Mouse (Mus musculus): ENCODE results near the gene Phb. TPM values are rescaled to one million over a fixed set of nuclear protein-coding genes. Genes with fewer than 3 reads are reported as not detected.

Phb gene
- polyA plus RNA-seq, 1 experiment, result 62.5 TPM

DNA sequence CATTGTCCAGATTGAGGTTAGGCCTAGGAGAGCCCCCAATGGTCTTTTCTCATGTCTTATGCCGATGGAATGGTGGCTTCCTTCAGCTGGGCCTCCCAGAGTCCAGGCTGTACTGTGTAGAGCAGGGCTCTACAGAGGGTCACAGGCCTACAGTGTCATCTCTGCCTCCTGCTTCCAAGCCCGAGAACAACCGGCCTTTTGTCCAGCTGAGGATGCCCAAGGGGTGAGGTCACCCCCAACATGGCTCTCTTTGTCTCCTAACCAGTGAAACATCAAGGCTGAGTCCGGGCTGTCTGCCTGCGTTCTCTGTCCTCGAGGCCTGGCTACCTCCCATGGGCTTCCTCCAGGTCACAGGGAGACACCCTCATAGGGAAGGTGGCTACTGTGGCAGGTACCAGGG is 34.3 kb upstream of the Phb start:
- no peaks in the 10 kb centered on the region for H3K4me1 ChIP-seq (ENCODE audit: control insufficient read depth, insufficient read depth, low read length)
- 73% methylated on average over 6 of the region's 6 CpGs for WGBS
- H3K4me3 ChIP-seq (replicated peaks; ENCODE audit: extremely low read depth, low read depth, low read length), result no peak overlapping the region
- TF ChIP-seq CTCF (IDR thresholded peaks at IDR 0.05; ENCODE audit: insufficient read depth, low read length) (no peak), POLR2A (IDR thresholded peaks at IDR 0.05; ENCODE audit: borderline replicate concordance, extremely low read depth, low read depth, low read length) (no peak)
- DNase-seq, result no peak

DNA sequence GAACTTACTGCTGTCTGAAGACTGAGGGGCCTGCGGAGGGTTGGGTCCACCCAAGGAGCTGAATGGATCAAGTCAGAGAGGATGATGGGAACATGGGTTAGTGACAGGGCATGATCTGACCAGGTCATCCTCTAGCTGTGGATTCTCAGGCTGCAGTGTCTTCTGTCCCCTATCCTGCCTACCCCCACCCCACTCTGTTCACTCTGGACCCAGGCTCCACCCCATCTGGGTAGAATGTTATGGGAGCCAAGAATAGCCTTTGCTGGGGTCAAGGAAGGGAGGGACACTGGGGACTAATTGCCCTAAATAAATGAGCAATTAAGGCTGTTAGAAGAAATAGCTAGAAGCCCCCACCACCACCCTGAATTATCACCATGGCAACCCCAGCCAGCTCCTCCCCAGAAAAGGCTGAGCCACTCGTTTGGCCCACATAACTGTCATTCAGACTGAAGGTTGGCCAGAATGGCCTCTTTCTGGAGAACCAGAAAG is 33.2 kb upstream of the Phb start:
- TF ChIP-seq CTCF (IDR thresholded peaks at IDR 0.05; ENCODE audit: insufficient read depth, low read length), result no peak
- no peak for TF ChIP-seq POLR2A (IDR thresholded peaks at IDR 0.05; ENCODE audit: borderline replicate concordance, extremely low read depth, low read depth, low read length)
- 74% methylated on average over 2 of the region's 2 CpGs for WGBS
- DNase-seq, result no peak
- Histone ChIP-seq H3K4me1 (ENCODE audit: control insufficient read depth, insufficient read depth, low read length) (no peaks in the 10 kb centered on the region), H3K4me3 (replicated peaks; ENCODE audit: extremely low read depth, low read depth, low read length) (no peak overlapping the region)

DNA sequence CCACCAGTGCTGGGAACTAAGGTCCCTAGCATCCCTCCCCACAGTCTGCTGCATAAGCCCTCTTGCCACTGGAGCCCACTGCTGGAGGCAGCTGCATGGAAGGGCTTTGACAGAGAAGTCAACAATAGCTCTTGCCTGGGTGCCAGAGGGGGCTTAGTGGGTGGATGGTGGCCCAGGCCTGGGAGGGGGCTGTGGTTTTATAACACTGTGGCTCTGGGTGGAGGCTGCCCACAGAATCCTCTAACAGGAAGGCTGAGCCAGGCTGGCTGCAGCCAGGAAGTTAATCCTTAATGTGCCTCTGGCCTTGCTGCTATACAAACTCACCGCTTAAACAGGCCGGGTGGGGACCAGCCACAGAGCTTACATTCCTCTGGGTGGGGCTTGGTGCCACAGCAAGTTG is 31.7 kb upstream of the Phb start:
- no peak overlapping the region for H3K4me3 ChIP-seq (replicated peaks; ENCODE audit: extremely low read depth, low read depth, low read length)
- TF ChIP-seq CTCF (IDR thresholded peaks at IDR 0.05; ENCODE audit: insufficient read depth, low read length) (no peak), POLR2A (IDR thresholded peaks at IDR 0.05; ENCODE audit: borderline replicate concordance, extremely low read depth, low read depth, low read length) (no peak)
- 16% methylated on average over 2 of the region's 2 CpGs for WGBS
- no peaks in the 10 kb centered on the region for H3K4me1 ChIP-seq (ENCODE audit: control insufficient read depth, insufficient read depth, low read length)
- DNase-seq, result no peak

DNA sequence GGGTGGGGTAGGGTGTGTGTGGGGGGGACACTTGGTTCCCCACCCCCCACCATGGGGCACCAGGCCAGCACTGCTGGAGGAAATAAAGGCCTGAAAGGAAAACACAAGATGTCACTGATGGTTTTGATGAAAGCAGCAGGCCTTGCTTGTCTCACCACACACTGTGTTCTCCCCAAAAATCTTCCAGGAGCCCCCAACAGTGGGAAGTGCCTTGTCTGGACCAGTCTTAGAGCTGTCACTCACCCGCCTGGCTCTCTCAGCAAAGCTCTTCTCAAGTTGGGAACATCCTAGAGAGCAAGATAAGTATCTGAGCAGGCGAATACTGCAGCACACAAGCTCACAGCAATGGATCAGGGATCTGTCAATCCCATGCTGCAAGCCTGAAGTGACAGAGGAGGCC is 26.0 kb upstream of the Phb start:
- Histone ChIP-seq H3K4me3 (replicated peaks; ENCODE audit: extremely low read depth, low read depth, low read length) (no peak overlapping the region), H3K4me1 (ENCODE audit: control insufficient read depth, insufficient read depth, low read length) (no peaks in the 10 kb centered on the region)
- no peak for TF ChIP-seq POLR2A (IDR thresholded peaks at IDR 0.05; ENCODE audit: borderline replicate concordance, extremely low read depth, low read depth, low read length)
- no peak for TF ChIP-seq CTCF (IDR thresholded peaks at IDR 0.05; ENCODE audit: insufficient read depth, low read length)
- no peak for DNase-seq
- WGBS, result 69% methylated on average over 2 of the region's 2 CpGs

DNA sequence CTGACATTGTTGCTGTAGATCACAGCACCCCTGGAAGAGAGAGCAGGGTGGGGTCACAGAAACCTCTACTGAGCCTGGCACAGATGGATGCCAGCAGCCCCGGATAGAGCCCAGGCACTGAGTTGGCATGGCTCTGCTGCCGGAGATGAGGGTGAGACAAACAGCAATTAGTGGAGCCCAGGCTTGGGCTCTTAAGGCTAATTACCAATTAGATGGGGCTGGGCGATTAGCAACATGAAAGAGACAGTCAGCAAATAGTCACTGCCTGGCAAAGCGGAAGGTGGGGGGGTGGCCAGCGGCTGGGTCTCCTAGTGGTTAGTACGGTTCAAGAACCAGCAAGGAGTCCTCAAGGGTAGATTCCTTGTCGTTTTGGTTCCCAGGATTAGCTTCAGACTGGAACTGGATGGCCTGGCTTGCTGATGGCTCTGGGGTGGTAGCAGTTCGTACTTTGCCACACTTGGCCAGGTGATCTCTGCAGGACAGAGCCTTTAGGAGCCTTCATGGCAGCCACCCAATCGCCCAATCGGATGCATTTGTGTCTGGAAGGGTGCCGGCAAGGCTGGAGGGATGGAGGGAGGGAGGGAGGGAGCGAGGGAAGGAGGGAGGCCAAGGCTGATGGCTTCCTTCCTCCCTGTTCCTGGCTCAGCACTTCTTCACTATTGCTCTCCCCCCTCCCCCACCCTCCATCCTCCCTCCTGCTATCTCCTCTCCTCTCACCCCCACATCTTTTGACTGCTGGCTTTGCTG is 24.1 kb upstream of the Phb start:
- H3K4me1 ChIP-seq (ENCODE audit: control insufficient read depth, insufficient read depth, low read length), result no peaks in the 10 kb centered on the region
- TF ChIP-seq POLR2A (IDR thresholded peaks at IDR 0.05; ENCODE audit: borderline replicate concordance, extremely low read depth, low read depth, low read length) (no peak), CTCF (IDR thresholded peaks at IDR 0.05; ENCODE audit: insufficient read depth, low read length) (no peak)
- no peak overlapping the region for H3K4me3 ChIP-seq (replicated peaks; ENCODE audit: extremely low read depth, low read depth, low read length)
- WGBS, result 45% methylated on average over 12 of the region's 12 CpGs
- no peak for DNase-seq

DNA sequence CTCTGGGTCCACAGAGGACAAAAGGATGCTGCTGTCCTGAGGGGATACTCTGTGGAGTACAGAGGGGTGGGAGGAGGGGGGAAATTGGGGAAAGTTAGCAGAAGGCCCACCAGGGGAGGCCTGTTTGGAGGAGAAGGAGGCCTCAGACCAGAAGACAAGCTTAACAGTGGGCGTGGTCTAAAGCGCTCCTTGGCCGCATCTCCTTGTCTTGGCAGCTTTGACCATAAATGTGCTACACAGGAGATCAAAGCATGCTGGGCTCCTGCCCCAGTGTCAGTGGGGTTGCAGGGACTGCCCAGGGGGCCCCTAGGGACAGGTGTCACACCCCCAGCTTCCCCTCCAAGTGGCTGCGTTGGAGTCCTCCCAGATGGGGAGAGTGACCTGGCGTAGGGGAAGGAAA is 22.9 kb upstream of the Phb start:
- no peak overlapping the region for H3K4me3 ChIP-seq (replicated peaks; ENCODE audit: extremely low read depth, low read depth, low read length)
- no peaks in the 10 kb centered on the region for H3K4me1 ChIP-seq (ENCODE audit: control insufficient read depth, insufficient read depth, low read length)
- DNase-seq, result no peak
- TF ChIP-seq POLR2A (IDR thresholded peaks at IDR 0.05; ENCODE audit: borderline replicate concordance, extremely low read depth, low read depth, low read length) (no peak), CTCF (IDR thresholded peaks at IDR 0.05; ENCODE audit: insufficient read depth, low read length) (no peak)
- 43% methylated on average over 5 of the region's 5 CpGs for WGBS

DNA sequence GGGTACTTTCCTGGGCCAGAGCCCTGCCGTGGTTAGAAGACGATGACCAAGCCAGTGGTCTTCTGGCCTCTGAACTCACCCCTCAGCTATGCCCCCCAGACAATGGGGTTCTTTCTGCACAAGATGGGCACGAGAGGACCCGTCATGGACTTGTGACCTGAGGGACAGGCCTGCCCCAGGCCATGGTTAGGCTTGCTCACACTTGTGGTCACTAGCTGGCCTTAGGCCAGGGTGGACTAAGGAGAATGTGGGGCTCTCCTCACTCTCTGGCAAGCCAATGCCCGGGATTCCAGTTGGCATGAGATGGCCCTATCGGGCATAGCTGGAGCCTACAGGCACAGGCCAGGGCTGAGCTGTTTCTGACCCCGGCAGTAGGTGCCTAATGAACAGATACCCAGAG is 22.4 kb upstream of the Phb start:
- Histone ChIP-seq H3K4me1 (ENCODE audit: control insufficient read depth, insufficient read depth, low read length) (no peaks in the 10 kb centered on the region), H3K4me3 (replicated peaks; ENCODE audit: extremely low read depth, low read depth, low read length) (no peak overlapping the region)
- DNase-seq, result no peak
- 78% methylated on average over 7 of the region's 7 CpGs for WGBS
- TF ChIP-seq POLR2A (IDR thresholded peaks at IDR 0.05; ENCODE audit: borderline replicate concordance, extremely low read depth, low read depth, low read length) (no peak), CTCF (IDR thresholded peaks at IDR 0.05; ENCODE audit: insufficient read depth, low read length) (no peak)

DNA sequence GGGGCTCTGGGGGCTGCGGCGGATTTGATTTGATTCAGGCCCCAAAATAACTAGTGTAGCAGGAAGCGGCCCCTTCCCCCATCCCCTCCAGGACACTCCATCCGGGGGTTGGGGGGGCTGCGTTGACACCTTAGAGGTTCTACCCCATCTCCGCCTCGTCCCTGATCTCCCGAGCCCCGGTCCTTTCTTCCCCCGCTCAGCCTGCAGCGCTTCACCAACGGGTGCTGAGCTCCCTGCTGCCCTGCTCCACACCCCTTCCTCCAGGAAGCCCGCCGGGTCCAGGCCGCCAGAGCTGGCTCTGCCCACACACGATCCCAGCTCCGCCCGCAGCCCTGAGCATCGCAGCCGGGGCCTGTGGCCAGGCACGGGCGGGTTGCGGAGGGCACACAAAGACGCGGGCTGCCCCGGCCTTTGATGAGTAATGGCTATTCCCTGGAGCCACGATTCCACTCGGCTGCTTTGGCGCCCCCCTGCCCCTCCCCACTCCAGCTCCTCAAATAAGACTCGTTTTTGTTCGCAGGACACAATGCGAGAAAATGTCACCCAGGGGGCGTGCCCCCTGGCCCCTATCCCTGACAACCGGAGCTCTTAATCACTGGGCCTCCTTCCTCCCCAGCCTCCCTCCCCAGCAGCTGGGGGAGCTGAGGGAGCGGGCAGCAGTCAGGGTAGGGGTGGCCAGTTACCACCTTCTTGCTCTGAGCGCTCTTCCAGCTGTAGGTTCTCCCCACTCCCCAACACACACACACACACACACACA is 21.2 kb upstream of the Phb start:
- WGBS, result 7% methylated on average over 36 of the region's 36 CpGs
- DNase-seq, result no peak
- Histone ChIP-seq H3K4me1 (ENCODE audit: control insufficient read depth, insufficient read depth, low read length) (no peaks in the 10 kb centered on the region), H3K4me3 (replicated peaks; ENCODE audit: extremely low read depth, low read depth, low read length) (no peak overlapping the region)
- no peak for TF ChIP-seq CTCF (IDR thresholded peaks at IDR 0.05; ENCODE audit: insufficient read depth, low read length)
- TF ChIP-seq POLR2A (IDR thresholded peaks at IDR 0.05; ENCODE audit: borderline replicate concordance, extremely low read depth, low read depth, low read length), result no peak

DNA sequence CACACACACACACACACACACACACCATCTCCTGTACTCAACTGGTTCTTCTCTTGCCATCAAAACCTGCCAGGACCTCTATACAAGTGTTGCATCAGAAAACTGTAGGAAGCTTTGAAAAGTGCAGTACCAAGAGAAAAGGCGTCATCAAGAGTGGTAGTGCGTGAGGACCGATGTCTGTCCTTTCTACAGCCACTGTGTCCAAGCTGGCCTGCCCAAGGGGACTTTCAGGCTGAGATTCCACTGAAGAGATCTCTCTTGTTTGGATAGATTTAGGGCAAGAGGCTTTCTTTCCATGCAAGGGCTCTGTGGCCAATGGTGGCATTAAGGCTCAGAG is 20.6 kb upstream of the Phb start:
- Histone ChIP-seq H3K4me3 (replicated peaks; ENCODE audit: extremely low read depth, low read depth, low read length) (no peak overlapping the region), H3K4me1 (ENCODE audit: control insufficient read depth, insufficient read depth, low read length) (no peaks in the 10 kb centered on the region)
- TF ChIP-seq POLR2A (IDR thresholded peaks at IDR 0.05; ENCODE audit: borderline replicate concordance, extremely low read depth, low read depth, low read length), result no peak
- no peak for TF ChIP-seq CTCF (IDR thresholded peaks at IDR 0.05; ENCODE audit: insufficient read depth, low read length)
- no peak for DNase-seq
- 69% methylated on average over 3 of the region's 3 CpGs for WGBS

DNA sequence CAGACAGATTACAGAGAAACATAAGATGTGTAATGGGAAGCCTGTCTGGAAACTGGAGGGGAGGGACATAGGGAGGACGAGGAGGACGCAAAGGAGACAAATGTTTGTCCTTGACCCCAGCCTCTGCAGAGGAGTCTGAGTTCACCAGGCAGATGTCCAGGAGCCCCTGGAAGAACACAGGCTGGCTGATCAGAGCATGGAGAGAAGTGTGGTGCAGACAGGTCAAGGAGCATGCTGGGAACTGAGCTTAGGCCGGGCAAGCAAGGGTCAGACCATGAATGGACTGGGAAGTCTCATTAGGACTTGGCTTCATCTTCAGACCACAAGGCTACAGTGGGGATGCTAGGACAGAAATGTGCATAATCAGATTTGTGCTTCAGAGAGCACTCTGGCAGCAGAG is 19.0 kb upstream of the Phb start:
- TF ChIP-seq POLR2A (IDR thresholded peaks at IDR 0.05; ENCODE audit: borderline replicate concordance, extremely low read depth, low read depth, low read length) (no peak), CTCF (IDR thresholded peaks at IDR 0.05; ENCODE audit: insufficient read depth, low read length) (no peak)
- no peaks in the 10 kb centered on the region for H3K4me1 ChIP-seq (ENCODE audit: control insufficient read depth, insufficient read depth, low read length)
- H3K4me3 ChIP-seq (replicated peaks; ENCODE audit: extremely low read depth, low read depth, low read length), result no peak overlapping the region
- DNase-seq, result no peak
- WGBS, result 51% methylated on average over 3 of the region's 3 CpGs

Measured in lung, adult 2 months (tissue).